Mouse (Mus musculus): ENCODE measurements around the gene Sdhaf2.
A peak's percentile ranks its signal among the peaks of the same experiment; 100 is the strongest.

Sdhaf2 gene

DNA sequence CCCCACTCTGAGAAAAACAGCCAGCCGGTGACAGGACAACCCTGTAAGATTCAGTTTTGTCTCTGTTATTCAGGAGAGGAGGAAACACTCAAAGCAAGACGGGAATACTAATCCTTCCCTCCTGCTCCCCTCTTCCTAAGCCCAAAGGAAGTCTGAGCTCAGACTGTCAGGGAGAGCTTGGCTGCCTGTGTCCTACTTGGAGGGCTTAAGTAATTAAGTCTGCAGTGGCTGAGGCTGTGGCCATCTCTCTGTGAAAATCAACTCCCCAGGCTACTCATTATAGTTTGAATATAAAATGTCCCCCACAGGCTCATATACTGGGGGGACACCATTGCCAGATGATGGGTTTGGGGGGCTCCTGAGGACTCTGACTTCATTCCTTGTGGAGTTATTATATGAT, 29.0 kb downstream of the Sdhaf2 start:
- DNase-seq: no peak

DNA sequence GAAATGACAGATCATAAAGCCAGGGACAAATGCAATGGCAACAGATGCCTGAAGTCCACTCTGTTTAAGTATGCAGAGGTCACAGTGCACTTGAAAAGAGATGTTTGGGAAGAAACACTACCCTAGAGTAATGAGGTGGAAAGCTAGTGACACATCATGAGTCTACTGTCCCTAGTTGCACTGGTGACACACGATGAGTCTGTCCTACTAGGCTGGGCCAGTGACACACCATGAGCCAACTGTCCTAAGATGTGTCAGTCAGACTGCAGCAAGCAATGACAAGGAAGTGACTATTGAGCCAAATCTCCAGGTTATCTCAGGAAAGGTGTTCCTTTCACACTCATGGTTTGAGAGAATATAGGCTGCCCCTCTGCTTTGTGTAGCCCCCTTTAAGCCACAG, 30.3 kb downstream of the Sdhaf2 start:
- no peak for DNase-seq

GRCm38 (mm10) chr19:10486264-10486738, 39.6 kb downstream of the Sdhaf2 start:
- DNase-seq: peak; percentile 52 to 60

DNA sequence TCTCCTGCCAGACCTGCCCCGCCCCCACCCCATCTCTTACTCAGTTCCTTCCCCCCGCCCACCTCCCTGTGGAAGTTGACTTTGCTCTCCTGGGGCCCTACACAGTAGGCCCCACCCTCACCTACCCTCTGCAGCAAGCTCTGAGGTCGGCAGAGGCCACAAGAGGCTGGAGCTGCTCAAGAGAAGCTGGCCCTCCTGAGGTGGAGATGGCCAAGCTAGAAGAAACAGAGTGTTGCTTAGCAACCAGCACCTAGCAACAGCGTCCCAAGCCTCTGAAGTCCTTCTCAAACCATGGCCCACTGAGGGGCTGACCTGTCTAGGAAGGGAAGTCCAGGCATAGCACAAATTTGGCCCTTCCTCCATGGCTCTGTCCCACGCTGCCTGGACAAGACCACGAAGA, 43.2 kb downstream of the Sdhaf2 start, which contains the start of gene Ppp1r32:
Gene Ppp1r32, minus strand, starts transcription at position 226 of the 400 bp plus-strand sequence.
- no peak for DNase-seq

DNA sequence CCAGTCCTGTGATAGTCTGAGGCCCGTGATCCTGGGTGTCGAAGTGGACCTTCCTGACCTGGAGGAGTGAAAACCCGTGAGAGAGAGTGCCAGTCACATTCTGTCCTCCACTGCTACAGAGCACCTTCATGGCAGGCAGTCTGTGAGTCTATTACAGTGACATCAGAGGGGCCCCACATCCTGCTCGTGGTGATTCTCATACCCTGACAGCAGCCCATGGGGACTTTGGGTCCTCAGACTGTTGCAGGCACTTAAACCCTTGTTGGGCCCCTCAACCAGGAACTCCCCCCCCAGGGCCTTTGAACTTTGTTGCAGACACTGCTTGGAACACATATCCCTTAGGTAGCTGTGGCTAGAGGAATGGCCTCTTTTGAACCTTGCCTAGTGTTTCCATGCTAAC, 46.4 kb downstream of the Sdhaf2 start:
- no peak for DNase-seq

GRCm38 (mm10) chr19:10473779-10474178, 52.2 kb downstream of the Sdhaf2 start:
- DNase-seq: no peak

DNA sequence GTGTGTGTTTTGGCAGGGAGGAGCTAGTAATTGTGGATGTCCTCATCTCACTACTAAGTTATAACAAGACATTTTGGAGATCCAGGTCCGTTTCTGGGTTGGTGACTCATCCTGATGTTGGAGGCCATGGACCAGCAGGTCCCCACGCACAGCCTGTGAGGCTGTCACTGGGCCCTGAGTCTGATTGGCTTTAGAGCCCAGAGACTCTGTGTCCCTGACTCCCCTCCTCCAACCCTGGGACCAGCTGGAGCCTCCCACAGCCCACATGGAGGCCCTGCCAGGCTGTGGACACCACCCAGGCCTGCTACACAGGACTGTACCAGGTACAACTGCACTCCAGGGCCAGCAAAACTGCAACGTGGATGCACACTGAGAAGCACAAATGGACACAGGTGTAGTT, 53.0 kb downstream of the Sdhaf2 start:
- no peak for DNase-seq

- peak; percentile 58 to 65 for DNase-seq
These were observed 56.7 kb downstream of the Sdhaf2 start for GRCm38 (mm10) chr19:10469171-10469658.

- no peak for DNase-seq
These were observed 61.5 kb downstream of the Sdhaf2 start for GRCm38 (mm10) chr19:10464427-10464826.

- DNase-seq: no peak
These were observed 64.4 kb downstream of the Sdhaf2 start for GRCm38 (mm10) chr19:10461584-10461983.

- DNase-seq: no peak
These were observed 66.0 kb downstream of the Sdhaf2 start for GRCm38 (mm10) chr19:10459907-10460306.

GRCm38 (mm10) chr19:10458096-10458495, 67.8 kb downstream of the Sdhaf2 start:
- DNase-seq: no peak

GRCm38 (mm10) chr19:10457484-10457800, 68.5 kb downstream of the Sdhaf2 start:
- DNase-seq: peak; percentile 29 to 31

- peak; percentile 63 to 67 for DNase-seq
These were observed 69.0 kb downstream of the Sdhaf2 start, which contains the start of gene Lrrc10b for GRCm38 (mm10) chr19:10456752-10457483. TSS of gene Lrrc10b (minus strand) at chr19:10457473.

DNA sequence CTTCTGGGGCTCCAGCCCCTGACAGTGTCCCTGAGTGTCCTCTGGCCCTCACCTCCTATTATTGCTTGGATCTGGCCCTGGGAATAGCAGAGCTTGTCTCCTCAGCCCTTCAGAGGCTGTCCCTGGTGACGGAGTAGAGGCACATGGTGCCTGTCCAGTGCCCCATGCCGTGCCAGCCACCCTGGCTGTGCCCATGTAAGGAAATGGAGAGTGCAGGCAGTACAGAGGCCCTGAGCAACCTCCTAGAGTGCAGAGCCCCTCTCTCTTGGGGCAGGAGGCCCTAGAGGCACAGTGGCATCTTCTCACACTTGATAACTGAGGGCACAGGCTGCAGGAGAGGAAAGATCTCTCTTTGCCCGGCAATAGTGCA, 70.5 kb downstream of the Sdhaf2 start:
- DNase-seq: no peak

GRCm38 (mm10) chr19:10454718-10455436, 71.1 kb downstream of the Sdhaf2 start:
- DNase-seq: no peak
